Mouse (Mus musculus): ENCODE data around the gene Col25a1. TPM values are rescaled to one million over a fixed set of nuclear protein-coding genes. Genes with fewer than 3 reads are reported as not detected.

The Col25a1 gene
- polyA plus RNA-seq, 1 experiment from 2014 or later, result 7.9 TPM

DNA sequence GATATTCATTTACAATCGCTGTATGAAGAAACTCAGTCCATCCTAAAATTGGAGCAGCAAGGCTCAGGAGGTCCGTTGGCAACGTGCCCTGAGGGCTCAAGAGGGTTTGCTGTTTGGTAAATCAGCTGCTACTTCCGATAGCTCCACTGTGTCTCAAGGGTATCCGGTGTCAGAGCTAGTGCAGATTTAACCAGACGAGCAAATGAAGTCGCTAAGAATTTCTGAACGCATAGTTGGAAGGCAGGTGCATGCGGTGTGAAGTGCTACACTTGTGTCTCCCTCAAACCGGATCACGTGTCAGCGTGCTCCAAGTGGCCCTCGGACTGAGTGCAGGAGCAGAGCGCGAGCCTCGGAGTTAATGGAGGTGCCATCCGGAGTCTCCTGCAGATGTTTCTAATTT is 448.2 kb downstream of the Col25a1 start:
- Histone ChIP-seq H3K36me3 (ENCODE audit: control insufficient read depth, insufficient read depth, low read length) (no peaks in the 10 kb centered on the region), H3K9ac (replicated peaks; ENCODE audit: low read depth, low read length) (no peak overlapping the region), H3K4me3 (ENCODE audit: low read depth, low read length) (no peak overlapping the region), H3K4me1 (ENCODE audit: control insufficient read depth, insufficient read depth, low read length) (0 out of 2 replicates have a peak, but pooled peaks cover 5% of the 10 kb centered on the region), H3K27ac (ENCODE audit: low read length) (no peak overlapping the region), H3K27me3 (ENCODE audit: control insufficient read depth, insufficient read depth, low read length) (no peaks in the 10 kb centered on the region), H3K9me3 (ENCODE audit: control insufficient read depth, low read depth, low read length) (no peaks in the 10 kb centered on the region; the same call in 1 of the 2 replicates), H3K4me2 (replicated peaks; ENCODE audit: low read depth, low read length) (no peak overlapping the region)
- ATAC-seq (ENCODE audit: insufficient number of reproducible peaks, insufficient read depth, low FRiP score, low read depth), result no peak
- WGBS, result 60% methylated on average over 17 of the region's 17 CpGs

DNA sequence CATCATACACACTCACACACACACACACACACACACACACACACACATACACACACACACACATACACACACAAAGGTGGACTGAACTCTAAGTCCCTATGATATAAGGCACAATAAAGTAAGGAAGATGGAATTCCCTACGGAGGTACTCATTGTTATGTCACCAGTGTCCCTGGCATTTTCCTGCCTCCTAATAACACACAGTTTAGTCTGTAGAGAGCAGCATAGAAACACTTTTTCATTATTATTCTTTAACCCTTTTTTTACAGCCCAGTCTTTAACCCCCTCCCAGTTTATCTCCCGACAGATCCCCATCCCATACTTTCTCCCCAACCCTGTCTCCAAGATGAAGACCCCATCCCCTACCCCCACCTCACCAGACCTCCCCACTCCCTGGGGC is 450.3 kb downstream of the Col25a1 start:
- no peak for ATAC-seq (ENCODE audit: insufficient number of reproducible peaks, insufficient read depth, low FRiP score, low read depth)
- Histone ChIP-seq H3K9ac (replicated peaks; ENCODE audit: low read depth, low read length) (no peak overlapping the region), H3K4me1 (ENCODE audit: control insufficient read depth, insufficient read depth, low read length) (0 out of 2 replicates have a peak, but pooled peaks cover 5% of the 10 kb centered on the region), H3K4me3 (ENCODE audit: low read depth, low read length) (no peak overlapping the region), H3K36me3 (ENCODE audit: control insufficient read depth, insufficient read depth, low read length) (no peaks in the 10 kb centered on the region), H3K4me2 (replicated peaks; ENCODE audit: low read depth, low read length) (no peak overlapping the region), H3K9me3 (ENCODE audit: control insufficient read depth, low read depth, low read length) (no peaks in the 10 kb centered on the region; the same call in 1 of the 2 replicates), H3K27me3 (ENCODE audit: control insufficient read depth, insufficient read depth, low read length) (no peaks in the 10 kb centered on the region), H3K27ac (ENCODE audit: low read length) (no peak overlapping the region)
- WGBS, result 70% methylated on average over 2 of the region's 2 CpGs

DNA sequence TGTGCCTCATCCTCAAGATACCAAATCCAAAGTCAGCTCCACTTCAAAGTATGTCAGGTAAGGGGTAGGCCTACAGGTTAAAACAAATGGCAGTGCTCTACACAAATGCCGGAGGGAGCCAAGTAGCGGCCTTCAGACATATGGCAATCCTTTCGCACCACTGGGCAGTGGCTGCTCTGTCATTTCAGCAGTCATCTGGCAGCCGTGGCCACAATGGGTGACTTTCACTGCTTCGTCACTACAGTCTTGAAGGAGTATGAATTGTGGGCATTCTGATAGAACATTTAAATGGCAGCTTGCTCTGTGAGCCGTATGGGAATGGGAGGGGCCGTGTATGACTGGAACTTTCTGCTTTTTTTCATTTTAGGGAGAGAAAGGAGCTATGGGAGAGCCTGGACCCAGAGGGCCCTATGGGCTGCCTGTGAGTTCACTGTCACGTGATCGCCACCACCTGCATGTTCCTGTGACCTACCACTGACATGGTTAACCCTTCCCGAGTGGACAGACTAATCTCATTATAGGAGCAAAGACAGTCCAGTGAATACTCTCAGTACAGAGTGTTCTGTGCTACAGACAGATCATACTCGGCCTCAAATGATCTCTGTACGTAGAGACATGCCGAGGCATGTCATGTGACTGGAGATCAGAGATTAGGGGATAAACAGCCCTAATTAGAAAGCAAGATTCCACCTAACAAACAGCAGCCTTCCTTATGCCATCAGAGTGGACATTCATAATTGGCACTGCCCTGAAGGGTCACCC is 451.8 kb downstream of the Col25a1 start:
- no peak overlapping the region for H3K9ac ChIP-seq (replicated peaks; ENCODE audit: low read depth, low read length)
- WGBS, result 85% methylated on average over 13 of the region's 13 CpGs
- 0 out of 2 replicates have a peak, but pooled peaks cover 5% of the 10 kb centered on the region for H3K4me1 ChIP-seq (ENCODE audit: control insufficient read depth, insufficient read depth, low read length)
- no peak overlapping the region for H3K27ac ChIP-seq (ENCODE audit: low read length)
- H3K4me2 ChIP-seq (replicated peaks; ENCODE audit: low read depth, low read length), result no peak overlapping the region
- H3K36me3 ChIP-seq (ENCODE audit: control insufficient read depth, insufficient read depth, low read length), result no peaks in the 10 kb centered on the region
- H3K4me3 ChIP-seq (ENCODE audit: low read depth, low read length), result no peak overlapping the region
- no peak for ATAC-seq (ENCODE audit: insufficient number of reproducible peaks, insufficient read depth, low FRiP score, low read depth)
- H3K9me3 ChIP-seq (ENCODE audit: control insufficient read depth, low read depth, low read length), result no peaks in the 10 kb centered on the region
- no peaks in the 10 kb centered on the region for H3K27me3 ChIP-seq (ENCODE audit: control insufficient read depth, insufficient read depth, low read length)

- no peak for ATAC-seq (ENCODE audit: insufficient number of reproducible peaks, insufficient read depth, low FRiP score, low read depth)
- 63% methylated on average over 7 of the region's 7 CpGs for WGBS
- Histone ChIP-seq H3K36me3 (ENCODE audit: control insufficient read depth, insufficient read depth, low read length) (no peaks in the 10 kb centered on the region), H3K27me3 (ENCODE audit: control insufficient read depth, insufficient read depth, low read length) (no peaks in the 10 kb centered on the region), H3K27ac (ENCODE audit: low read length) (no peak overlapping the region), H3K9ac (replicated peaks; ENCODE audit: low read depth, low read length) (no peak overlapping the region), H3K4me3 (ENCODE audit: low read depth, low read length) (no peak overlapping the region), H3K9me3 (ENCODE audit: control insufficient read depth, low read depth, low read length) (no peaks in the 10 kb centered on the region), H3K4me2 (replicated peaks; ENCODE audit: low read depth, low read length) (no peak overlapping the region), H3K4me1 (ENCODE audit: control insufficient read depth, insufficient read depth, low read length) (0 out of 2 replicates have a peak, but pooled peaks cover 5% of the 10 kb centered on the region)
Observed at GRCm38 (mm10) chr3:130584007-130584406, 452.7 kb downstream of the Col25a1 start.

- no peaks in the 10 kb centered on the region for H3K27me3 ChIP-seq (ENCODE audit: control insufficient read depth, insufficient read depth, low read length)
- no peaks in the 10 kb centered on the region for H3K9me3 ChIP-seq (ENCODE audit: control insufficient read depth, low read depth, low read length)
- ATAC-seq (ENCODE audit: insufficient number of reproducible peaks, insufficient read depth, low FRiP score, low read depth), result no peak
- no peak overlapping the region for H3K4me2 ChIP-seq (replicated peaks; ENCODE audit: low read depth, low read length)
- no peak overlapping the region for H3K9ac ChIP-seq (replicated peaks; ENCODE audit: low read depth, low read length)
- H3K4me3 ChIP-seq (ENCODE audit: low read depth, low read length), result no peak overlapping the region
- no peak overlapping the region for H3K27ac ChIP-seq (ENCODE audit: low read length)
- 73% methylated on average over 8 of the region's 8 CpGs for WGBS
- no peaks in the 10 kb centered on the region for H3K36me3 ChIP-seq (ENCODE audit: control insufficient read depth, insufficient read depth, low read length)
- H3K4me1 ChIP-seq (ENCODE audit: control insufficient read depth, insufficient read depth, low read length), result no peaks in the 10 kb centered on the region
Observed at GRCm38 (mm10) chr3:130595050-130595449, 463.7 kb downstream of the Col25a1 start.

GRCm38 (mm10) chr3:130601491-130601890 is 470.2 kb downstream of the Col25a1 start:
- H3K36me3 ChIP-seq (ENCODE audit: control insufficient read depth, insufficient read depth, low read length), result no peaks in the 10 kb centered on the region
- H3K9me3 ChIP-seq (ENCODE audit: control insufficient read depth, low read depth, low read length), result no peaks in the 10 kb centered on the region
- H3K27ac ChIP-seq (ENCODE audit: low read length), result no peak overlapping the region
- H3K4me2 ChIP-seq (replicated peaks; ENCODE audit: low read depth, low read length), result no peak overlapping the region
- H3K9ac ChIP-seq (replicated peaks; ENCODE audit: low read depth, low read length), result no peak overlapping the region
- no peaks in the 10 kb centered on the region for H3K27me3 ChIP-seq (ENCODE audit: control insufficient read depth, insufficient read depth, low read length)
- H3K4me3 ChIP-seq (ENCODE audit: low read depth, low read length), result no peak overlapping the region
- 72% methylated on average over 10 of the region's 10 CpGs for WGBS
- H3K4me1 ChIP-seq (ENCODE audit: control insufficient read depth, insufficient read depth, low read length), result no peaks in the 10 kb centered on the region
- ATAC-seq (ENCODE audit: insufficient number of reproducible peaks, insufficient read depth, low FRiP score, low read depth), result no peak

DNA sequence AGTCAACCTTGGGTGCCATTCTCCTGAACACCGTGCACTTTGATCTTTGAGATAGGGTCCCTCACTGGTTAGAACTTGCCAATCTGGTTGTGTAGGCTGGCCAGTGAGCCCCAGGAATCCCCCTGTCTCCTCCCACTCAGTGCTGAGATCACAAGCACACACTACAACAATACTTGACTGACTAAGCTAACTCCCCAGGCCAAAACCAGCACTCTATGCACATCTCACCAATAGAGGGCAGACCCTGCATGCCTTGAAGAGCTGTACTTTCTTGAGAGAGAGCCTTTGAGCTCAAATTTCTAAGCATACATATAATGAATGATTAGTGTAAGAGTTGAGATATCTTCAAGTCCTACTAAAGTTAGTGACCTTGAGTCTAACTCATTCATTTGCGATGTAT is 476.6 kb downstream of the Col25a1 start:
- H3K4me1 ChIP-seq (ENCODE audit: control insufficient read depth, insufficient read depth, low read length), result no peaks in the 10 kb centered on the region
- H3K9me3 ChIP-seq (ENCODE audit: control insufficient read depth, low read depth, low read length), result no peaks in the 10 kb centered on the region
- no peaks in the 10 kb centered on the region for H3K36me3 ChIP-seq (ENCODE audit: control insufficient read depth, insufficient read depth, low read length)
- H3K27me3 ChIP-seq (ENCODE audit: control insufficient read depth, insufficient read depth, low read length), result no peaks in the 10 kb centered on the region
- H3K9ac ChIP-seq (replicated peaks; ENCODE audit: low read depth, low read length), result no peak overlapping the region
- no peak overlapping the region for H3K27ac ChIP-seq (ENCODE audit: low read length)
- no peak overlapping the region for H3K4me3 ChIP-seq (ENCODE audit: low read depth, low read length)
- ATAC-seq (ENCODE audit: insufficient number of reproducible peaks, insufficient read depth, low FRiP score, low read depth), result no peak
- H3K4me2 ChIP-seq (replicated peaks; ENCODE audit: low read depth, low read length), result no peak overlapping the region
- WGBS, result 76% methylated on average over 2 of the region's 2 CpGs

- no peak overlapping the region for H3K27ac ChIP-seq (ENCODE audit: low read length)
Observed at GRCm38 (mm10) chr3:130614444-130614843, 483.1 kb downstream of the Col25a1 start.

DNA sequence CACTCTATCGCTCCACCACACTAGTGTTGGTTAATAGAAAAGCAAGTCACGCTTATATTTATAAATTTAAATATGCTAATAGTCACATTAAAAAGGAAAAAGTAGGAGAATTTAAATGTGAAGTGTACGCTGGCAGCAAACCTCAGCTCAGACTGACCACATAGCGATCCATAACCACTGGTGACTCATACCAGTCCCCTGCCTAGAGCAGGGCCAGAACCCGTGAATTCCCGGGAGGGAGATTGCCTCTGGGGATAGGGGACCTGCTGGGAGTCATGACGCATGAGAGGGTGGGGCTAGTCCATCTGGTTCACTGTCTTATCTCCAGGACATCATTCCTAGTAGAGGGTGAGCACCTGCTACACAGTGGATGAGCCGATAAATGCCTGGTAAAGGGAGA is 484.3 kb downstream of the Col25a1 start:
- no peaks in the 10 kb centered on the region for H3K27me3 ChIP-seq (ENCODE audit: control insufficient read depth, insufficient read depth, low read length)
- no peak for ATAC-seq (ENCODE audit: insufficient number of reproducible peaks, insufficient read depth, low FRiP score, low read depth)
- H3K4me2 ChIP-seq (replicated peaks; ENCODE audit: low read depth, low read length), result no peak overlapping the region
- no peak overlapping the region for H3K4me3 ChIP-seq (ENCODE audit: low read depth, low read length)
- H3K9me3 ChIP-seq (ENCODE audit: control insufficient read depth, low read depth, low read length), result no peaks in the 10 kb centered on the region
- WGBS, result 59% methylated on average over 8 of the region's 8 CpGs
- H3K4me1 ChIP-seq (ENCODE audit: control insufficient read depth, insufficient read depth, low read length), result no peaks in the 10 kb centered on the region
- H3K9ac ChIP-seq (replicated peaks; ENCODE audit: low read depth, low read length), result no peak overlapping the region
- H3K36me3 ChIP-seq (ENCODE audit: control insufficient read depth, insufficient read depth, low read length), result no peaks in the 10 kb centered on the region
- no peak overlapping the region for H3K27ac ChIP-seq (ENCODE audit: low read length)

More at GRCm38 (mm10) chr3:130614444-130614843, 483.1 kb downstream of the Col25a1 start:
- Histone ChIP-seq H3K4me1 (ENCODE audit: control insufficient read depth, insufficient read depth, low read length) (no peaks in the 10 kb centered on the region), H3K4me2 (replicated peaks; ENCODE audit: low read depth, low read length) (no peak overlapping the region), H3K4me3 (ENCODE audit: low read depth, low read length) (no peak overlapping the region), H3K9ac (replicated peaks; ENCODE audit: low read depth, low read length) (no peak overlapping the region), H3K9me3 (ENCODE audit: control insufficient read depth, low read depth, low read length) (no peaks in the 10 kb centered on the region), H3K36me3 (ENCODE audit: control insufficient read depth, insufficient read depth, low read length) (no peaks in the 10 kb centered on the region), H3K27me3 (ENCODE audit: control insufficient read depth, insufficient read depth, low read length) (no peaks in the 10 kb centered on the region)
- 74% methylated on average over 9 of the region's 9 CpGs for WGBS
- no peak for ATAC-seq (ENCODE audit: insufficient number of reproducible peaks, insufficient read depth, low FRiP score, low read depth)

Data from stomach, embryonic 14.5 days (tissue).